Mouse (Mus musculus) testis, adult 2 months (tissue): Measurements from ENCODE around the gene Ccdc7a.

Experiments
- CTCF ChIP-seq: fragments of 200-500 bp; IDR thresholded peaks from 2 replicates; pipeline ENCODE4 v1.5.1; 2012; ENCODE audit warnings: low read depth, mild to moderate bottlenecking, inconsistent platforms, low read length, moderate library complexity; ENCODE audit not compliant: control insufficient read depth, insufficient read depth, insufficient replicate concordance
- POLR2A ChIP-seq: fragments of 200-500 bp; IDR thresholded peaks from 2 replicates; pipeline ENCODE4 v1.6.1; 2012; ENCODE audit warnings: low read depth, mild to moderate bottlenecking, inconsistent platforms, low read length, moderate library complexity; ENCODE audit not compliant: control insufficient read depth

GRCm38 (mm10) chr8:128991389-128991788 lies 73.9 kb downstream of the Ccdc7a start:
- no peak for TF ChIP-seq CTCF
- TF ChIP-seq POLR2A = no peak
